Mouse (Mus musculus): ENCODE measurements at regions not wholly inside any gene's neighbourhood (a gene's known extent, or its start where the extent isn't known, plus 50 kb on each side); places are given as distances from the start of the nearest gene placed in this dataset.

DNA sequence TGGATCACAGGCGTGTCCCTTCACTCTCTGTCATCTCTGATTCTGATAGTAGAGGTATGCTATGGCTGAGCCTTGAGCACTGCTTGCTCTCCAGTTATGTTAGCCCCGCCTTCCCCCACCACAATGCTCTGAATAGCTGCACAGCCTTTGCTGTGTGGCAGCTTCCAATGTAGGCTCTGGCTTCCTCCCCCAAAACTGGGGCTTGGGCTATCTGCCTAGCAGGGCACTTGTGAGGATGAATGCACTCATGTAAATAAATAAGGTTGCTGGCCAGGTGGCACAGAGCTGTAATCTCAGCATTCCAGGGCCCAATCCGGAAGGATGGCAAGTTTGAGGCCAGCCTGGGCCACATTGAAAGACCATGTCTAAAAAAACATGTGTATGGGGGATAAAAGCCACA is 103.6 kb upstream of the Sdk1 start:
- no peak for DNase-seq (ENCODE audit: low spot score in 2 of 2)

GRCm38 (mm10) chr5:141138771-141139360 is 102.4 kb upstream of the Sdk1 start:
- DNase-seq (ENCODE audit: low spot score in 2 of 2) = peak in 1 of 2 experiments; percentile 10

GRCm38 (mm10) chr5:141139361-141139912 is 101.9 kb upstream of the Sdk1 start:
- no peak for DNase-seq (ENCODE audit: low spot score in 2 of 2)

- no peak for DNase-seq (ENCODE audit: low spot score in 2 of 2)
Observed at GRCm38 (mm10) chr5:141160391-141160790, 80.9 kb upstream of the Sdk1 start.

- DNase-seq (ENCODE audit: low spot score in 2 of 2) = no peak
Observed at GRCm38 (mm10) chr5:141160956-141161355, 80.3 kb upstream of the Sdk1 start.

- DNase-seq (ENCODE audit: low spot score in 2 of 2) = no peak
Observed at GRCm38 (mm10) chr5:141182442-141182841, 58.8 kb upstream of the Sdk1 start.

DNA sequence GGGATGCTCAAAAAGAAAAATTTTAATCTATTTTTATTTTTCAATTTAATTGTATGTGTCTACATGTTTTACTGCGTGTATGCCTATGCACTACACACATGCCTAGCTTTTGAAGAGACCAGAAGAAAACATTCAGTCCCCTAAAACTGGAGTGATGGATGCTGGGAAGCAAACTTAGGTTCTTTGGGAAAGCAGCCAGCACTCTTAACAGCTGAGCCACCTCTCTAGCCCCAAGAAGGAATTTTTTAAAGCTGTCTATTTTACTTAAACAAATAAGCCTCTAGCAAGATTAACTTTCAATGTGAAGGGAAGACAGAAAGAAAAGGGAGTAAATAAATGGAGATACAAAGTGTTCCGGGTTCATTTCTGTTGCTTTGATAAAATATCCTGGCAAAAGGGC is 52.3 kb upstream of the Sdk1 start:
- no peak for DNase-seq (ENCODE audit: low spot score in 2 of 2)
